Mouse (Mus musculus) midbrain, postnatal 0 days (tissue): ENCODE measurements around the gene Dock8. TPM values are rescaled to one million over a fixed set of nuclear protein-coding genes. Genes with fewer than 3 reads are reported as not detected.

ENCODE experiments used
- ATAC-seq: fragments of 200-750 bp; cut with Nextera tagmentation; 2 replicates; pipeline ENCODE4 v1.8.0; 2017; ENCODE audit warnings: moderate number of reproducible peaks, mild to moderate bottlenecking, moderate TSS enrichment, moderate library complexity; ENCODE audit not compliant: low FRiP score
- DNase-seq: peaks from one replicate; pipeline ENCODE4 v3.0.0-alpha.2; 2015; ENCODE audit warnings: low spot score
- H3K27ac ChIP-seq: fragments of 300-500 bp; sonication (generic); 2 replicates; pipeline ENCODE4 v1.5.1; 2014; ENCODE audit warnings: low read depth, mild to moderate bottlenecking, low read length, mixed read lengths
- H3K27me3 ChIP-seq: fragments of 300-500 bp; sonication (generic); 2 replicates; pipeline ENCODE4 v1.6.1; 2014; ENCODE audit warnings: low read length, control low read depth, mixed read lengths; ENCODE audit not compliant: insufficient read depth
- H3K36me3 ChIP-seq: fragments of 300-500 bp; sonication (generic); 2 replicates; pipeline ENCODE4 v1.6.1; 2014; ENCODE audit warnings: low read length, control low read depth, mixed read lengths; ENCODE audit not compliant: insufficient read depth
- H3K4me1 ChIP-seq: fragments of 300-500 bp; sonication (generic); 2 replicates; pipeline ENCODE4 v1.6.1; 2014; ENCODE audit warnings: mild to moderate bottlenecking, control low read depth, antibody characterized with exemption, low read length, mixed read lengths; ENCODE audit not compliant: insufficient read depth
- H3K4me2 ChIP-seq: fragments of 300-500 bp; sonication (generic); 2 replicates; pipeline ENCODE4 v1.6.1; 2014; ENCODE audit warnings: low read depth, mild to moderate bottlenecking, low read length, mixed read lengths; ENCODE audit not compliant: poor library complexity, severe bottlenecking
- H3K4me3 ChIP-seq: fragments of 300-500 bp; sonication (generic); 2 replicates; pipeline ENCODE4 v1.5.1; 2014; ENCODE audit warnings: low read depth, mild to moderate bottlenecking, low read length, moderate library complexity
- H3K9ac ChIP-seq: fragments of 300-500 bp; sonication (generic); replicated peaks from 2 replicates; pipeline ENCODE4 v1.6.1; 2014; ENCODE audit warnings: mild to moderate bottlenecking, low read length, moderate library complexity, mixed read lengths; ENCODE audit not compliant: poor library complexity, severe bottlenecking
- H3K9me3 ChIP-seq: fragments of 300-500 bp; sonication (generic); 2 replicates; pipeline ENCODE4 v1.6.1; 2016; ENCODE audit warnings: low read length, control low read depth
- CTCF ChIP-seq: IDR thresholded peaks from 2 replicates; pipeline ENCODE4 v1.5.1; 2016; ENCODE audit warnings: antibody characterized with exemption, mild to moderate bottlenecking
- WGBS: fragments of 180-500 bp; shearing (Covaris S2); extraction: QIAGEN DNeasy Blood & Tissue Kit; methylation state at CpG from one replicate; pipeline ENCODE4 v1.1.7; 2014; 5-methylcytosine and 5-hydroxymethylcytosine counted together
- polyA plus RNA-seq: library from polyadenylated mRNA; unstranded; fragments of >200 nt; fragmentation: Nextera tagmentation; extraction: Ambion mirVana; gene quantifications from 2 replicates; pipeline ENCODE4 v1.2.1, GENCODE M21; 2015
- total RNA-seq: library from RNA; depleted of rRNA; stranded (reverse); fragments of >200 nt; gene quantifications from 2 replicates; pipeline ENCODE4 v1.2.3, GENCODE M21; 2014

Gene Dock8
- total and polyA plus RNA-seq, 2 experiments from 2014 or later: 0.44 to 0.77 TPM

DNA sequence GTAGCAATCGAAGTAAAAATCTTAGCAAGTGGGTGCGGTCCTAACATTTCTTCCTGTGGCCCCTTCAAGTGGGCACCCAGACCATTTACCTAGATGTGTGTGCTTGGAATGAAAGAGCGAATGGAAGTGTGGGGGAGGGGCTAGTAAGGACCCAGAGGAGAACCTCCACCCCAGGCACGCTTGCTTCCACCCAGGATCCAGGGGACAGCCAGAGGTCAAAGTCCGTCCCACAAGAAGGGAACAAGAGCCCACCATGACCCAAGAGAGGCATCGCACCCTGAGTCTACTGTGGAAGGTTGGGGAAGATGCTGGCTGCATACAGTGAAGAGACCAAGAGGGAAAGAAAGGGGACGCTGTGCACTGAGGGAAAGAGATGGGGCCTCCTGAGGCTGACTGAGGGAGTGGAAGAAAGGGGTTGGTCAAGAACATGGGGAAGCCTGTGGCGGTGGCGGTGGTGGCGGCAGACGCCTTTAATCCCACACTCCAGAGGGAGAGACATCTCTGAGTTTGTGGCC, 209.3 kb downstream of the Dock8 start:
- peak; percentile 16; the same call in 1 of the 2 replicates for TF ChIP-seq CTCF
- peak overlapping the region; percentile 40; the same call in 1 of the 2 replicates for H3K4me2 ChIP-seq

DNA sequence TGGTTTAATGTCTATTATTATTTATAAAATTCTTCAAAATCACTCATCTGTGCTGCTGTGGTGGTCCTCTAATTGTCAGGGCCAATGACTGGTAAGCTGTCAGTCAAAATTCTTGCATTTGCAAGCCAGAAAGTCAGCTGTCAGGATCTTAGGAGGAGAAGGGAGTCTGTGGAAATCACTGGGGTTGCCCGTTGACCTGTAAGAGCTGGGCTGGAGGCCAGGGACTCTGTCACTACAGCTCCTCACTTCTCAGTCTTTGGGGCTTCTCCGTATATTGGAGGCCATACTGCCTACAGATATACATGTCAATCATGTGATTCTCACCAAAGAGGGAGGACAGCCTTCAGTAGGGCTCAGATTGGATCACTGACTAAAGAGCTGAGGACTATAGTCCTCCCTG, 221.3 kb downstream of the Dock8 start:
- TF ChIP-seq CTCF: no peak
- Histone ChIP-seq H3K27ac (no peak overlapping the region), H3K4me1 (no peaks in the 10 kb centered on the region), H3K36me3 (no peaks in the 10 kb centered on the region), H3K27me3 (no peaks in the 10 kb centered on the region; the same call in 1 of the 2 replicates), H3K4me2 (no peak overlapping the region), H3K4me3 (no peak overlapping the region), H3K9ac (no peak overlapping the region), H3K9me3 (no peaks in the 10 kb centered on the region)
- WGBS: 82% methylated on average over 2 of the region's 2 CpGs
- DNase-seq (no peak), ATAC-seq (no peak)

More for the DNA sequence above, 209.3 kb downstream of the Dock8 start:
- H3K4me3 ChIP-seq: no peak overlapping the region
- whole genome bisulfite sequencing: 52% methylated on average over 11 of the region's 11 CpGs
- H3K27ac ChIP-seq: no peak overlapping the region
- ATAC-seq (no peak), DNase-seq (no peak)
- H3K4me1 ChIP-seq: peaks cover 6% of the 10 kb centered on the region; the same call in 1 of the 2 replicates
- H3K9me3 ChIP-seq: no peaks in the 10 kb centered on the region
- no peaks in the 10 kb centered on the region for H3K36me3 ChIP-seq
- no peak overlapping the region for H3K9ac ChIP-seq
- H3K27me3 ChIP-seq: no peaks in the 10 kb centered on the region

DNA sequence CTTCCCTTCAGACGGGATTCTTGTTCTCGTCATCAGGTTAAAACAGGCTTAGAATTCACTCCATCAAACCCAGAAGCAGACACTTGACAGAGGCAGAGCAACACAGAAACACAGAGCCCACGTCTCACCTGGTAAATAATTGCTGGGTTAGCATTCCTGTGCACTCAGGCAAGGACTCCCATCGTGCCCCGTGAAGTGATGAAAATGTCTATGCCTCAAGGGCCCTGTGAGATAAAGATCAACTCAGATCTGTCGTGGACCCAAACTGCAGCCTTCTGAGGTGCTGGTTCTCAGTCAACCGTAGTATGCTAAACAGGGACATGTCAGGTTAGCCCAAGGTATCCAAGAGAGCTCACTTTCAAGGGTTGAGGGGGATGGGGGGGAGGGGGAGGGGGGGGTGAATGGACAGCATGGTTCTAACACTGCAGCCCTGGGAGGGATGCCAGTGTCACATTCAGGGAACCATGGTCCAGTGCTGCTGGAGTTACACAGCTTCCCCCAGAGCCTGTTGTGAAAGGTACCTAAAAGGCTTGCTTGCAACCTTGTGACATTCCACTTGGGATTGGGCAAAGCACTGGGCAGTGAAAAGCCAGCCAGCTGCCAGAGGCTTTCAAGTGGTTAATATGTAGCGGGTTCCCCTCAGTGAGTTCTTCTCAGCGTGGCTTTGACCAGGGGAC, 222.8 kb downstream of the Dock8 start:
- Histone ChIP-seq H3K4me2 (no peak overlapping the region), H3K27ac (no peak overlapping the region), H3K9me3 (no peaks in the 10 kb centered on the region), H3K4me3 (no peak overlapping the region), H3K9ac (no peak overlapping the region), H3K4me1 (no peaks in the 10 kb centered on the region), H3K27me3 (no peaks in the 10 kb centered on the region; the same call in 1 of the 2 replicates), H3K36me3 (no peaks in the 10 kb centered on the region)
- ATAC-seq: no peak
- 69% methylated on average over 9 of the region's 9 CpGs for WGBS
- DNase-seq: no peak
- no peak for TF ChIP-seq CTCF

DNA sequence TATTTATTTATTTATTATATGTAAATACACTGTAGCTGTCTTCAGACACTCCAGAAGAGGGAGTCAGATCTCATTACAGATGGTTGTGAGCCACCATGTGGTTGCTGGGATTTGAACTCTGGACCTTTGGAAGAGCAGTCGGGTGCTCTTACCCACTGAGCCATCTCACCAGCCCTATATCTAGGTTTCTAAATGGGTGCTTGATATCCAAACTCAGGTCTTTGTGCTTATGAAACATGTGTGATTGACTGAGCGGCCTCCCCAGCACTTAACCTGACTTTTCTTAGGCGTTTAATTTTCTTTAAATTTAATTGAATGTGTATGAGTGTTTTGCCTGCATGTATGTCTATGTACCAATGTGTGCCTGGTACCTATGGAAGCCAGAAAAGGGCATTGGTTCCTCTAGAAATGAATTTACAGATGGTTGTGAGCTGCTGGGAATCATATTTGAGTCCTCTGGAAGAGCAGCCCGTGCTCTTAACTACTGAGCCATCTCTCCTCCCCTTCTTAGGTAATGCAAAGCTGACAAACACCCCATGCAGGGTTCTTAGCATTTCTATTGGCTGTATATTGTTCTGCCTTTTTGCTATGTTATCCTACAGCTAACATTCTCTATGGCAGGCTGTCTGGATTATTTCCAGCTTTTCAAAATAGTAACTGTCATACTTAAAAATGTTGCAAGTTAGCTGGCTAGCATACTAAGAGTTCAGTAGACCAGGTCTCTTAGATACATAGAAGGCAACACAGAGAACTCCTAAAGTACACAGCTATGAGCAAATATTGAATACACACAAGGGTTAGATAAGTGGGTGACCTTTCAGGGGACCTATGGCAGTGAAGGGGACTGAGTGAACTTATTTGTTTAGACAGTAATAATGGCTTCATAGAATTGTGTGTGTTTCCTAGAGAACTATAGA, 231.0 kb downstream of the Dock8 start:
- H3K4me1 ChIP-seq: no peaks in the 10 kb centered on the region
- no peaks in the 10 kb centered on the region for H3K27me3 ChIP-seq
- H3K9me3 ChIP-seq: no peaks in the 10 kb centered on the region
- H3K9ac ChIP-seq: no peak overlapping the region
- no peak overlapping the region for H3K4me3 ChIP-seq
- no peak for ATAC-seq
- no peaks in the 10 kb centered on the region for H3K36me3 ChIP-seq
- DNase-seq: peak; percentile 34
- no peak overlapping the region for H3K27ac ChIP-seq
- WGBS: 74% methylated on average over 4 of the region's 4 CpGs
- no peak for TF ChIP-seq CTCF
- no peak overlapping the region for H3K4me2 ChIP-seq

DNA sequence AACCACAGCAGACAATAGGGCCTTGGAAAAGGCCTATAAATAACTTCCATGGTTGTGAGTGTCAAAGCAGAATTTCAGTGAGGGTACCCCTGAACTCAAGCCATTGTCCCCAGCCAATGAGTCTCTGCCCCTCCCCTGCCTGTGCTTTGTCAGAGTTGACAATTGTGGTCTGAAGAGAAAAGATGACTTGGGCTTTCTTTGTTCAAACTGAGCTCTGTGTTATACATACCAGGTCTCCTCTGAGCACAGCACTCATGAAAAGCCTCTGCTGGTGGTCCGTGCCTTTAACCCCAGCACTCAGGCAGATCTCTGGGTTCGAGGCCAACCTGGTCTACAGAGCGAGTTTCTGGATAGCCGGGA, 231.6 kb downstream of the Dock8 start:
- WGBS: 46% methylated on average over 4 of the region's 4 CpGs
- Histone ChIP-seq H3K9ac (no peak overlapping the region), H3K4me2 (no peak overlapping the region), H3K4me1 (no peaks in the 10 kb centered on the region), H3K36me3 (no peaks in the 10 kb centered on the region), H3K27me3 (no peaks in the 10 kb centered on the region), H3K9me3 (no peaks in the 10 kb centered on the region), H3K4me3 (no peak overlapping the region), H3K27ac (no peak overlapping the region)
- no peak for TF ChIP-seq CTCF
- ATAC-seq (no peak), DNase-seq (no peak)

DNA sequence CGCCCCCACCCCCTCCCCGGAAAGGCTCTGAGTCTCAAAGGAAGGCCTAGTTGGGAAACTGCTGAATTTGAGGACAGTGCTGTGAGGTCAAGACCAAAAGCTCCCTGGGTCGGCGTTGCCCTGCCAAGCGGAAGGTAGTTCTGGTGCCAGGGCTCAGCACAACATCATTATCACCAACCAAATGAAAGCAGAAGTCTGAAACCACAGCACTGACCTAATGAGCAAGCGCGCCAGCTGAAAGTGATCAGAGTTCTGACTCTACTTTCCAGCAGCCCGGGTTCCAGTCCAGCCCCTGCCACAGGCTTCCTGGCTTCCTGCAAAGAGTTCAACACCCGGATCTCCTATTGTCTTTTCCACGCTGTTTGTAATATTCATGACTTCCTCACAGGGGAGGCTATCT, 232.7 kb downstream of the Dock8 start:
- no peaks in the 10 kb centered on the region for H3K27me3 ChIP-seq
- no peak for TF ChIP-seq CTCF
- H3K9ac ChIP-seq: no peak overlapping the region
- DNase-seq: no peak
- no peak overlapping the region for H3K4me3 ChIP-seq
- no peak overlapping the region for H3K27ac ChIP-seq
- H3K36me3 ChIP-seq: no peaks in the 10 kb centered on the region
- H3K4me2 ChIP-seq: no peak overlapping the region
- ATAC-seq: no peak
- WGBS: 73% methylated on average over 10 of the region's 10 CpGs
- no peaks in the 10 kb centered on the region for H3K4me1 ChIP-seq
- H3K9me3 ChIP-seq: no peaks in the 10 kb centered on the region
